Mouse (Mus musculus) thymus, adult 18-20 months (tissue): ENCODE measurements at regions not wholly inside any gene's neighbourhood (a gene's known extent, or its start where the extent isn't known, plus 50 kb on each side); places are given as distances from the start of the nearest gene placed in this dataset.
"Not testable (repeated sequence)": the region's sequence is repeated elsewhere in the genome, so short reads cannot be mapped to it uniquely, and the experiment has no call there.

Source experiments
- DNase-seq, 2 experiments: peaks; one replicate each; pipeline ENCODE4 v3.0.0; 2022; ENCODE audit warnings: mixed read lengths in 2 of 2

DNA sequence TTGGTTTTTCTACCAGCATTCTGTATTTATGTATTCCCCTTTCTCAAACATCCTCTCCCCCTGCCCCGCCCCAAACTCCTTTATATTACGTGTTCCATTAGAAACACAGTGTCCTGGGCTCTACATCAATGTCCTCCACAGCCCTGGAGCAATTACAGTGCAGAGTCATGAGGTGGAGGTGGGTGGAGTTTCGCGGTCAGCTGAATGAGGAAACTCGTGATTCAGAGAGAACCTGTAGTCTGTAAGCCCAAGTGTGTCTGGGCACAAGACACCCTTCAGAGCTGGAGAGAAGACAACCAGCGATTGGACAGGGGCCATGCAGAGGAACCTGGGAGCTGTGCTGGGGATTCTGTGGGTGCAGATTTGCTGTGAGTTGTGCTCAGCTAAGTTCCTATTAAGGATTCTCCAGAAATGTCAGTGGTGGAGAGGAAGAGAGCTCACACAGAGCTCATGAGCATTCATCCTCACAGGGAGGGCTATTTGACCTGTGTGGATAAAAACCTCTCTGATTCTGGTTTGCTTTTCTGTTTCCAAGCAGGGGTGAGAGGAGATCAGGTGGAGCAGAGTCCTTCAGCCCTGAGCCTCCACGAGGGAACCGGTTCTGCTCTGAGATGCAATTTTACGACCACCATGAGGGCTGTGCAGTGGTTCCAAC is 570.4 kb downstream of the Dad1 start:
- DNase-seq, result peak in 1 of 2 experiments; percentile 15

DNA sequence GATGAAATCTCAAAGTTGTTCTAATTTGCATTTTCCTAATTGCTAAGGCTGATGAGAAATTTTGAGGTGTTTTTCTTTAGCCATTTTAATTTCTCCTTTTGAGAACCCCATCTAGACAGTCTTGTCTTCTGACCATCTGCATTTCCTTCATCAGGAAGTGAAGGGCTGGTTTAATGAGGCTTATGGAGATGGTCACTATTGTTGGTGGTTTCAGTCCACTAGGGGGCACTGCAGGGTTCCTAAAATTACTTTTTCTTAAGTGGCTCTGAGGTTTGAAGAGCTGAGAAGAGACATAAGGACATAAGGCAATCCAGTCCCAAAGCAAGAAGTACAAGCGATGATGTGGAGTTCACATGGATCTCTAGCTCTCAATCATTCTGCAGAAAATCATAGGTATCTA is 571.2 kb downstream of the Dad1 start:
- not testable (repeated sequence) for DNase-seq

DNA sequence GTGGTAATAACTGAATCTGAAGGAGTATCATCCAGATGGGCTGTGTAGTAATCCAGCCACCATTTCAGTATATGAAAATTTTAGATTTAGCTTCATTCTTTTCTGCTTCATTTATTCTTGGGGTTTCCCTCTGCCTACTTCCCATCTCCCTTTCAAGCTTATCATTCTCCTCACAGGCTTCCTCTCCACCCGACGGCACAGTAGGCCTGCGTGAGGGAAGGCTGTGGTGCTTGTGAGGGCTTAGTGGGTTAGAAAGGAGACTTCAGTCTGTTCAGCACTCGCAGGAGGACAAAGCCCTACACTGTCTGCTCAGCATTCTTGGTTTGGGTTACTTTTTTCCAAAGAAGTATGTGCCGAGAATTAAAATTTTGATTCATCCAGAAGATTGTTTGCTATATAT is 572.6 kb downstream of the Dad1 start:
- DNase-seq, result not testable (repeated sequence)

DNA sequence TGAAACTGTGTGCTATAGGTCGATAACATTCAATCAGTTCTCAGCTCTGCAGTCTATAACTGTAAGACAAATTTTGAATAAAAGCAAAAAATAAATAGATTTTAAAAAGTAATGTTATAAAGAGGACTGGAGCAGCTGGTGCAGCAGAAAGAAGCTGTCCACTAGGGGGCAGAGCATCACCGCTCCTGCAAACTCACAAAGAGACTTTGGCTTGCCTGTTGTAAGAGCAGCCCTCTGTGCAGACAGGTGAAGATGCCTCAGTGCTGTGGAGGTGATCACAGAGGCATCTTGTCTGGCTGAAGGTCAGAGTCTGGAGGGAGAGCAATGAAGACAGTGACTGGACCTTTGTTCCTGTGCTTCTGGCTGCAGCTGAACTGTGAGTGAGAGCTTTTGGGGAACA is 588.2 kb downstream of the Dad1 start:
- DNase-seq, result peak in 1 of 2 experiments; percentile 8

DNA sequence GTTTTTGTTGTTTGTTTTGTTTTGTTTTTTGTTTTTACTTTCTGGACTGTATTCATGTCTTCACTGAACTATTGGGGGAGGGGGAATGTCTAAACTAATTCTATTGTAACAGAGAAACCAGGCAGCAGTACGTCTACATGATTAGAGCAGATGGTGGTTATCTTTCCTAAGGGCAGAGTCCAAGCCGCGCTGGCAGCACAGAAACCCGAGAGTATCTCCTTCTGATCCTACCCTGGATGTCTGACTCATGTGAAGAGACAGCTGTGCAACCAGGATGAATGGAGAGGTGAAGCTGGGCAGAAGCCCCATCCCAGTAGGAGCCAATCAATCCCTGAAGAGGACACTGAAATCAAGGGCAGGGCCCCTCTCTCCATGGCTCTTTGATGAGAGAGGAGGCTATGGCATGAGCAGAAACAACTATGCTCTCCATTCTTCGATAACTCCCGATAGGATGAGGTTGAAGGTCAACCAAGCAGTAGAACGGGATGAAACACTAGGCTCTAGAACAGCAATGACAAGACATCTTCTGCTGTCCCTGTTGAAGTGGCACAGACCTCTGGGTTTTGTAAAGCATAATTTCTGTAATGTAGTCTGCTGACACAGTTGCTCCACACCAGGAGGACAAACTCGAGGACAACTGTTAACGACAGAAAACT is 591.1 kb downstream of the Dad1 start:
- DNase-seq, result not testable (repeated sequence)

DNA sequence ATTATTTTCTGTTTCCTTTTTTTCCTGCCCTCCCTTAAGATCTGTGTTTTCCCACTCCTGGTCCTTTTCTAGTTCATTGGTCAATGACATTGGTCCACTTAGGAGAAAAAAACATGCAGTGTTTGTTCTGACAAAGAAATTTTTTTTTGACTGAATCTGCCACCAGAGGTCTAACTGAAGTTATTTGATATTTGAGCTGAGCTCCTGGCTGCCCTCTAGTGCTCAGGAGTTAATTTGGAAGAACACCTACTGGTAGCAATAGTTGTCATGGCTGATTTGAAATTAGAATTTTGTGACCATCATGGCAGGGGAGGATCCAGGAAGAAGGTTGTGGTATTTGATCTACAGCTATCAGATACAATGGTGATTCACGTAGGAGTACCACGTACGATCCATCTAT is 599.2 kb downstream of the Dad1 start:
- not testable (repeated sequence) for DNase-seq

DNA sequence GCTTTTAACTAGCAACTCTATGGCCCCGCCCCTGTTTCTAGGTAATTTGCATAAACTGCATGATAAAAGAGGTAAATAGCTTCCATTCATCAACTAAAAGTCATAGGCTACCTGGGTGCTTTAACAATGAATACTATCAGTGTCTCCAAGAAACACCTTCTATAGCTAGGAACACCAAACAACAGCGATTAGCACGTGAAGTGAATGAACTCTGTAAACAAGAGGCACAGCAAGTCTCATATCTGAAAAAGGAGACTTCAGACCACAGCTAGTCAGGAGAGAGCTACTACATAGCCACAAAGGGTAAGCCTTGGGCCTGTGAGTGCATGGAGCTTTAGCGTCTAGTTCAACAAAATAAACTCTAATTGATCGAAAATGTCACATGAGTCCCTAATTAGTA is 602.8 kb downstream of the Dad1 start:
- not testable (repeated sequence) for DNase-seq

DNA sequence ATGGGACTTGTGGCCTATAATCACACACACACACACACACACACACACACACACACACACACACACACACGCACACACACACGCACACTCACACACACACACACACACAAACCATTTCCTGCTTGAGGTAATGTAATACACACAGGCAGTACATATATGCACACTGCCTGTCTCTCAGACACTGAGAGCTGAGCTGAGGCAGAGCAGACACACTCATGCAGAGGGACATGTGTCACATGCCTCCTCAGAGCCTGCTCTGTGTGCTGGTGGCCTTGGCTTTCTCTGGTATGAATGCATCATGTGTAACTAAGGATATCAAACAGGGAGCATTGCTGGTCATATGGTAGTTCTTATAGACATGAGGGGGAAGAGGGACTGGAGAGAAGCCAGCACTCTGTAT is 604.7 kb downstream of the Dad1 start:
- DNase-seq, result not testable (repeated sequence)

DNA sequence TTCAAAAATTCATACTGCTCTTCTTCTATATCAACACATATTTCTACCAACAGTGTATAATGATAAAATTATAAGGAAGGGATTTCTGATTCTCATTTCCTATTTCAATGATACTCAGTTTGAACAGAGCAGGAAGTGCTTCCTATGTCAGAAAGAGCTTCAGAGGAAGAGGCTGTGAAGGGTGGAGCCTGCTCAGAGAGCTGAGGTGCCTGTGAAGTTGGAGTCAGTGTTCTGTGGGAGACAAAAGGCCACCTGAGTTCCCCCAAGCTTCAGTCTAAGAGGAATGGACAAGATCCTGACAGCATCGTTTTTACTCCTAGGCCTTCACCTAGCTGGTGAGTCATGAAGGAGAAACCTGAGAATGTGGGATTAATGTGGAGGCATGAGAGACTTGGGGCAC is 613.5 kb downstream of the Dad1 start:
- peak in 1 of 2 experiments; percentile 31 for DNase-seq

DNA sequence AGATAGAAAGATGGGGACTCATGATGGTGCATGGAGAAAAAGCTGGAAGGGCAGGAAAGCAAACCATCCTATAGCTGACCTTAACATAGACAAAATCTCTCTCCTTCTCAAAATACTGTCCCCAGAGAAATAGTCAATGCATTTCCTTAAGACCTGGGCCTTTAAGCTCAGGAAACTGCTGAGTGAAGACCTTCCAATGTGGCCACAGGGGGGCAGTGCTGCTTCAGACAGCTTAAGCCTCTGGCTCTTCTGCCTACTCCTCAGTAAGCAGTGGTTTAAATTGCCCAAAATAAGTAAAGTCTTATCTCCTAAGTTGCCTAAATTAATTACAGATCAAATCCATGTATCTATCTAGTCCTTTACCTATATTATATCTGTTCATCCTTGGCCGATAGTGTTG is 616.2 kb downstream of the Dad1 start:
- not testable (repeated sequence) for DNase-seq

DNA sequence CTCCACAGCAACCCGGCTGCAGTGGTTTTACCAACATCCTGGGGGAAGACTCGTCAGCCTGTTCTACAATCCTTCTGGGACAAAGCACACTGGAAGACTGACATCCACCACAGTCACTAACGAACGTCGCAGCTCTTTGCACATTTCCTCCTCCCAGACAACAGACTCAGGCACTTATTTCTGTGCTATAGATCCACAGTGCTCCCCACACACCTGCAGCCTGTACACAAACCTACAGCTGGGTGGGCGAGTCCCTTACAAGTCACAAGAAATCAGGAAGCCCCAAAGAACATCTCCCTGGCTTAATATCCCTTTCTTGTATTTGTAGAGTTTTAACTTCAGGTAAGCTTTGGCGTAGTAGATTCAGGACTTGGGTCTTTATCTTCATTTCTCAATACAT is 618.7 kb downstream of the Dad1 start:
- not testable (repeated sequence) for DNase-seq

DNA sequence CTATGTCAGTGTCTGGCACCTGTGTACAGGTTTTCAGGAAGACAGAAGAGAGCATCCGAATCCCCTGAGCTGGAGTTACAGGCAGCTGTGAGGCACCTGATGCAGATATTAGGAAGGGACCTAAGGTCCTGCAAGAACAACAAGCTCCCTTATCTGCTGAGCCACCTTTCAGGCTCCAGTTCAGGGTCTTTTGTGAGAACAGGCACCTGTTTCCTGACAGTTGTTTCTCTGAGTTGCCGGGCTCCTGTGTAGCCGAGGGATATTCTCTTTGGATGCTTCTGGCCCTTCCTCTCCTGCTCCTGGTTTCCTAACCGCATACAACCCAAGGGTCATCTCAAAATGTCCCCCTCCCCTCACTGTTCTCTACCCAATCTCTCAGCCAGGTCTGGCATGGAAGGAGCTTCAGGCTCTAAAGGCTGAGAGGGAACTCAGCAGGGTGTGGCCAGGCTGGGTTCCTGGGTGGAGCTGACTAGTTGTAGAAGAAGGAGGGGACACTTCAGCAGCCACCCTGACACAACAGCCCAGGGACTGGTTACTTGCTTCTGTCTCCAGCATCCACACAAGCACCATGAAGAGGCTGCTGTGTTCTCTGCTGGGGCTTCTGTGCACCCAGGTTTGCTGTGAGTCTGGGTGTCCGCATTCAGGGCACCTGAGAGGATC is 619.5 kb downstream of the Dad1 start:
- not testable (repeated sequence) for DNase-seq

DNA sequence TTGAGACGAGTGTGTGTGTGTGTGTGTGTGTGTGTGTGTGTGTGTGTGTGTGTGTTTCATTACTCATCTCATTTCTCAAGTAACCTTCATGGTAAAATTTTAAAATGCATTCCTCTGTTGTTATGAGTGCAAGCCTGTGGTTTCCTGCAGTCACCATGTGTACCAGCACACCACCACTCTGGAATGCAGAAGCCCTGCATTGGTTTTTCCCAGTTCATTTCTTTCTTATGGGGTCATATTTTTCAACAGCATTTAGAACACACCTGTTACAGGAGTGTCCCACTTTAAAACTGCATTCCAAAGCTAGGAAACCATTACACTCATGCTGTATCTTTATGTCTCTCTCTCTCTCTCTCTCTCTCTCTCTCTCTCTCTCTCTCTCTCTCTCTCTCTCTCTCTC is 620.2 kb downstream of the Dad1 start:
- not testable (repeated sequence) for DNase-seq

DNA sequence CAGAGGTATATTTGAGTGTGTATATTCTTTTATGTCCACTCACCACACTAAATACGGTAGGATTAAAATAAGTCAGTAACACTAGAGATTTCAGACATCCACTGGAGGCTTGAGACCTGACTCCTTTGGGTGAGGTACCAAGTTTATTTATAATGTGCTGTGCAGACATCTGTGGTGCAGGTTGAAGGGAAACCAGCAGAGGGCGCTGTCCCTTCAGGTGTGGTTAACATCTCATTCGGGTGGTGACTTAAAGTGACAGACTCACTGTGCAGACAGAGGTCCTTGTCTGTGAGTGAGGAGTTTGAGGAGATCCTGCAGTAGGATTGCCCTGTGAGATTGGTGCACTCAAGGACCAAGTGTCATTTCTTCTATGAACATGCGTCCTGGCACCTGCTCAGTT is 632.5 kb downstream of the Dad1 start:
- DNase-seq, result not testable (repeated sequence)

DNA sequence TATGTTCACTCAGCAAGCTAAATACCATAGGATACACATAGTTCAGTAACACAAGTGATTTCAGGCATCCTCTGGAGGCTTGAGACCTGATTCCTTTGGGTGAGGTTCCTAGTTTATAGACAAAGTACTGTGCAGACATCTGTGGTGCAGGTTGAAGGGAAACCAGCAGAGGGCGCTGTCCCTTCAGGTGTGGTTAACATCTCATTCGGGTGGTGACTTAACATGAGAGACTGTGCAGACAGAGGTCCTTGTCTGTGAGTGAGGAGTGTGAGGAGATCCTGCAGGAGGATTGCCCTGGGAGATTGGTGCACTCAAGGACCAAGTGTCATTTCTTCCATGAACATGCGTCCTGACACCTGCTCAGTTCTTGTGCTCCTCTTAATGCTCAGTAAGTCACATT is 637.8 kb downstream of the Dad1 start:
- DNase-seq, result peak; percentile 27 to 51

DNA sequence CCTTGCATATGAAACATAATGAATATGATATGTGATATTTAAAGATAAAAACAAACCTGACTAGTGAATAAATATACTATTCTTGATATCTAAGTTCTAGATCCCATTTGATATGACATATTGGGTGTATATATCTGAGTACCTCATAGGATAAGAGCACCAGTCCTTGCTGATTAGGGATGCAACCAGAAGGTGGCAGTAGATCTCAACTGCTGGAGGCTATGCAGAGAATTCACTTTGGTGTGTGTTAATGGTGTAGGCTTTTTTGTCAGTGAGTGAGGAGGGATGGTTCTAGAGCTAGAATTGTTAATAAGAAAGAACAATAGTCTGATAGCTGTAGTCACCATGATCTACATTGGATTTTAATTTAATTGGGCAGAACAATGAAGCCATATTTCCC is 639.6 kb downstream of the Dad1 start:
- DNase-seq, result peak in 1 of 2 experiments; percentile 28

DNA sequence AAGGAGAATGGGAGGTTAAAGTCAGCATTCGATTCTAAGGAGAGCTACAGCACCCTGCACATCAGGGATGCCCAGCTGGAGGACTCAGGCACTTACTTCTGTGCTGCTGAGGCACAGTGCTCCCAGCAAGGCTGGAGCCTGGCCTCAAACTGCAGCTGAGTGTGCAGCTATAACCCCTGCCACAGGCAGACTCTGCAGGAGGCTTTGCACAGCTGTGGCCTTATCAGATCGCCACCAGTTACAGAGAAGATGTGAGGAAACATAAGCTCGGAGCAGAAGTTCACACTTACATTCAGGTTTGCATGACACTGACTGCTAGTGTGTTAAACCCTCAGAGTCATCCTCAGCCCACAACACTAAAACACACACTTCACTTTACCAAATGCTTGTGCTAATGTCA is 654.6 kb downstream of the Dad1 start:
- peak; percentile 28 to 51 for DNase-seq

DNA sequence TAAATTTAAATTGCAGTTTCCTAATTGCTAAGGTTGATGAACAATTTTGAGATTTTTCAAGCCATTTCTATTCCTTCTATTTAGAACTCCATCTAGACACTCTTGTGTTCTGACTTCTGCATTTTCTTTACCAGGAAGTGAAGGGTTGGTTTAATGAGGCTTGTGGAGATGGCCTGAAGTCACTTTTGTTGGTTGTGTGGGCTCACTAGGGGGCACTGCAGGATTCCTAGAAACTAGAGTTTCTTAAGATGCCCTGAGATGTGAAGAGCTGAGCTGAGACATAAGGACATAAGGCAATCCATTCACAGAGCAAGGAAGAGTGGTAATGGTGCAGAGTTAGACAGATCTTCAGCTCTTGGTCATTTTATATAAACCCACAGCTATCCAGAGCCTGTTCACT is 656.6 kb downstream of the Dad1 start:
- DNase-seq, result peak in 1 of 2 experiments; percentile 18

DNA sequence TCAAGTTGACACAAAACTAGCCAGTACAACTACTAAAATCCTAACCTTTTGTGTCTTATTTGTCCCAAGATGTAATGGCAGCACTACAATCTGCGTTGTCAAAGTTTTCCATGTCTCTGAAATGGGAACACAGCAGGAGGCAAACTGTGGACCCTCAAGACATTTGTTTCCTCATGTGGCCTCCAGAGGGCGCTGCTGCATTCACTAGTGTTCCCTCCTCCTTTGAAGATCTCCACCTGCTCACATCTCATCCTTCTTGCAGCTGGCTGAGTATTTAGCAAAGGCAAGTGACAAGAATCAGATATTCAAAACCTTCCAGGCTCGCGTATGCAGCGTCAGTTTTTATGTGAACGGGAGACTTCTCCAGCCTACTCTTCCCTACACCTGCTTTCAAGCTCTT is 663.3 kb downstream of the Dad1 start:
- DNase-seq, result peak; percentile 11 to 27

DNA sequence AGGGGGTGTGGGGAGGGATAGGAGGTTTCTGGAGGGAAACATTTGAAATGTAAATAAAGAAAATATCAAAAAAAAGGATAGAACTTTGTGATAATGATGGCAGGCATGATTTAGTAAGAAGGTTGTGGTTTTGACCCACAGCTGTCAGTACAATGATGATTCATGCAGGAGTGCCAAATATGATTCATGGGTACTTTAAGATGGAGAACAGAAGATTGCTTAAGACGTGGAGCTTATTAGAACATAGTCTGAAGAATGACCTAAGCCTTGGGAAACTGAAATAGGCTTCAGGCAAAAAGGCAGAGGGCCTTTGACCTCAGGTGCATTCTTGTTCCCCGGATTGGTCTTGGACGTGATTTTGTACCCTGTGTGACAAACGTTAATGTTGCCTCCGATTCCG is 671.4 kb downstream of the Dad1 start:
- DNase-seq, result not testable (repeated sequence)

DNA sequence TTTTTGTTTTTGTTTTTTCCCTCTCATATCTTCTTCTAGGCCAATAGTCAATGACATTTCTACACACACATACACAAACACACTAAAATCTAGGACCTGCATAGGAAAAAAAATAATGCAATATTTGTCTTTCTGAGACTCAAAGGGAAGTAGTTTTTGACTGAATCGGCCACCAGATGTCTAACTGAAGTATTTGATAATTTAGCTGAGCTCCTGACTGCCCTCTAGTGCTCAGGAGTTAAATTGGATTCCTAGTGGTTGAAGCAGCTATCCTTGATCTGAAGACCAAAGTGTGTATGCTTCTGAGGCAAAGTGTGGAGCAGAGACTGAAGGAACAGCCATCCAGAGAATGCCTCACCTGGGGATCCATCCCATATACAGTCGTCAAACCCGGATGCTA is 672.2 kb downstream of the Dad1 start:
- not testable (repeated sequence) for DNase-seq

DNA sequence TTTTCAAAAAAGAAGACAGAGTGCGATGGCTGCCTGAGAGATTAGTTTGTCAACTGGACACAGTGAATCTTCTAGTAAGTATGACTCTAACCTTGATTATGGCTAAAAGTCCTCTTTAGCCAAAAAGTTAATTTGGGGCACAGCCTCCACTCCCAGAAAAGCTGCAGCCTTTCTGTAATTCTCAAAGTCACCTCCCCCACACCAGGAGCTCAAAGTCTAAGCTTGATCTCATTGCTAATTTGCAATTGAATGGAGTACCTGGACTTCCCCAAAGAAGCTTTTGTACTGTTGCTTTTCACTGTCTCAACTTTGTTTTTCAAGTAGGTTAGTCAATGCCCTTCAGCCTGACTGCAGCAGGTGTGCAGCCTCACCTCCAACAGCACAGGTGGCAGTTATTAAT is 677.0 kb downstream of the Dad1 start:
- DNase-seq, result not testable (repeated sequence)

DNA sequence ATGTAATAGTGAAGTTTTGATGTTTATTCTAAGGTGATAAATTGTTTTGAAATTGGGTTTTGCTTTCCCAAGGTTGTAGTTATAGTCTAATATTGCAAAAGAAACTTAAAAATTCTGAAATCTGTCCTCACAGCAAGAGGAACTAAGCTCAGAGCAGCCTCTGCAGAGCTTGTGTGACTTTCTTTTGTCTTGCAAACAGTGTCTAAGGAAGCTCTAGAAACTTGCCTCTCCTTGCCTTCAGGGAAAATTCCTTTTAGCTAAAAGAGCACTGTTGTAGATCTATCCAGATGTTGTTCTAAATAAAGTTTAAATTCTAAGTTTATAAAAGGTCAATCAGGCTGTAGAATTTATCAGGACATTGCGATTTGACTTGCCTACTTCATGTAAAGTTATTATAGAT is 681.2 kb downstream of the Dad1 start:
- DNase-seq, result not testable (repeated sequence)

DNA sequence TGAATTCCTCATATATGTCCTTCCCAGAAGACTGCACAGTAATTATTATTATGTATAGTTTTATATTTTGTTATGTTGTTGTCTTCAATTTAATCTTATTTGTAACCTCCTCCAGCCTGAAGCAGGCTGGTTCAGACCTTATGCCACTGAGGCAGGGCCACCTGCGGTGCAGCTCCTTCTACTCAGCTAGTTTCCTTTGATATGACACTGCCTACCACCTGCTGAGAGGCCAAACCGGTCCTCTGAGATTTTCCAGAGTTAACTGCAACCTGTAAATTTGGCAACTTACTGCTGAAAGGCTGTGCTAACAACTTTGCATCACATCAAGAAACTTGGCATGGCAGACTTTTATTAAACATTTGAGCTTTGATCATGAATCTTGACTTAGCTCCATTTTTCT is 691.3 kb downstream of the Dad1 start:
- DNase-seq, result peak; percentile 14 to 42
